Mouse (Mus musculus) c-Kit-positive CD71-positive TER-119-negative erythroid progenitor cells, embryonic 14.5 days (primary cell): ENCODE measurements around the gene Simc1.
A peak's percentile ranks its signal among the peaks of the same experiment; 100 is the strongest.
"Not testable (repeated sequence)": the region's sequence is repeated elsewhere in the genome, so short reads cannot be mapped to it uniquely, and the experiment has no call there.

Experiments
- DNase-seq: peaks from one replicate; pipeline ENCODE4 v3.0.0-alpha.2; 2013; ENCODE audit warnings: low read depth

Gene Simc1

GRCm38 (mm10) chr13:54503604-54504521, at the start of gene Simc1:
Gene Simc1 (plus strand): TSS chr13:54503779.
- DNase-seq = no peak

DNA sequence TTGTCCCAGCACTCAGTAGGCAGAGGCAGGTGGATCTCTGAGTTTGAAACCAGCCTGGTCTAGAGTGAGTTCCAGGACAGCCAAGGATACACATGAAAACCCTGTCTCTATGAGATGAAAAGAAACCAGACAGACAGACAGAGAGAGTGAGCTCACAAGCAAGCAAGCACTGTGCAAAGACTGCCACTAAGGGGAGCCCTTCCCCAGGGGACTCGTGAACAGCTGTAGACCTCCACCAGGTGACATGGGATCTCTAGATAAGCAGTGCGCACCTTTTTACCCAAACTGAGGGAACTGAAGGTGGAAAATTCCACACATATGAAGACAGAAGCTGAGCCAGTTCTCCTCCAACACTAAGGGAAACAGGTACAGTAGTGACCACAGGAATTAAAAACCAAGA, 46.5 kb upstream of the Simc1 start:
- no peak for DNase-seq

DNA sequence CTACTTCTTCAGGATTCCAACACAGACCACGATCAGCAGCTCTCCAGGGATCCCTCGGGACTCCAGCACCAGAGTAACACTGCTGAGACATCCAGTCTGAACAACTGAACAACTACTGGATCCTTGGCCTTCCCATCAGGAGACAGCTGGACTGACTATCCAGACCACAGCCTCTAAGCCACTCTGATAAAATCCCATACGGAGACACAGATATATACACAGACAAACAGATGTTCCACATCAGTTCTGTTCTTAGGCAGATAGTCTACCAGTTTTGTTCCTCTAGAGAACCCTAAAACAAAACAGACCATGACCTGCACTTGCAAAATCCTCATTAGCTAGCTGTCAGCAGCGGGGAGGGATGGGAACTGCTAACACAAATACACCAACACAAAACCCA, 44.3 kb upstream of the Simc1 start:
- no peak for DNase-seq

- DNase-seq = peak; percentile 88
Observed at GRCm38 (mm10) chr13:54468098-54469011, 35.2 kb upstream of the Simc1 start, which contains the start of gene Thoc3. Gene Thoc3 (minus strand): TSS chr13:54468849.

DNA sequence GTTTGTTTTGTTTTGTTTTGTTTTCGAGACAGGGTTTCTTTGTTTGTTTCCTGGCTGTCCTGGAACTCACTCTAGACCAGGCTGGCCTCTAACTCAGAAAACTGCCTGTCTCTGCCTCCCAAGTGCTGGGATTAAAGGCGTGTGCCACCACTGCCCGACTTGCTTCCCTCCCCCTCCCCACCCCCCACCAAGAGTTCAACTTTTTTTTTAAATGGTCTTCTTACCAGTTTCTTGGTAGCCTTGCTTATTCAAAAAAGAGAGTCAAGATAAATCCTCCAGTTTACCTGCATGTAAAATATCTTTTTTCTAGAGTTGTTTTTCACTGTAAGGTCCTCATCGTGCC, 34.6 kb upstream of the Simc1 start:
- no peak for DNase-seq

GRCm38 (mm10) chr13:54471967-54472366, 31.6 kb upstream of the Simc1 start:
- no peak for DNase-seq

- DNase-seq = no peak
Observed at GRCm38 (mm10) chr13:54474996-54475395, 28.6 kb upstream of the Simc1 start.

DNA sequence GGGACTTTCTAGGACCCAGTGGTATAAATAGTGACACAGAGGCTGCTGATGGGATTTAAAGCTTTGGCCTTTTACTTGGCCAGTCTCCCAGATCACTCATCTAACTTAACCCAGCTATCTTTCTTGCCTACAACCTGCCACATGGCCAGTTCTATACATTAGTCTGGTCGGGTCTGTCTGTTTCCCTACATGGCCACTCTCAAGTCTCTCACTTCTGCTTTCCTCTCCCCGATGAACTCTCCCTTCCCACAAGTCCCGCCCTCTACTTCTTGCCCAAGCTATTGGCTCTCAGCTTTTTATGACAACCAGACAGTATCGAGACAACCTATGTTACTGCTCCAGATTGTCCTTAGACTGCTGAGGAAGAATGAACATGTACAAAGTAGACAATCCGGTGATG, 27.9 kb upstream of the Simc1 start:
- no peak for DNase-seq

- DNase-seq = no peak
Observed at GRCm38 (mm10) chr13:54479286-54479685, 24.3 kb upstream of the Simc1 start.

GRCm38 (mm10) chr13:54481498-54481897, 22.1 kb upstream of the Simc1 start:
- no peak for DNase-seq

DNA sequence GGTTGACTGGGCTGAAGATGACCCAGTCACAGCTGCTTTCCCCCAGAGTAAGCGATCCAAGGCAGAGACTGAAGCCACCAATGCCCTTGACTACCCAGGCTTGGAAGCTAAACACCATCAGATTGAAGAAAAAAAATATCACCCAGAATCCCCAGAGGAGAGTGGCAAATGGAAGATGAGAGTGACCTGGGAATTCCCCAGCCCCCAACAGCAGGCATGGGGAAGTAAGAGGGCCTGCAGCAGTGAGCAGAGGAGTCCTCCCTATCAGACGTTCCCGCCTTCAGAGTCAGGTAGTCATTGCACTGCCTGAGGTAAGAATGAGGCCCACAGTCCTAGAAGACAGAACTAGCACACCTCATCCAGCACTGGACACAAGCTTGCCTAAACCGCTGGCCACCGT, 13.2 kb upstream of the Simc1 start:
- DNase-seq = no peak

DNA sequence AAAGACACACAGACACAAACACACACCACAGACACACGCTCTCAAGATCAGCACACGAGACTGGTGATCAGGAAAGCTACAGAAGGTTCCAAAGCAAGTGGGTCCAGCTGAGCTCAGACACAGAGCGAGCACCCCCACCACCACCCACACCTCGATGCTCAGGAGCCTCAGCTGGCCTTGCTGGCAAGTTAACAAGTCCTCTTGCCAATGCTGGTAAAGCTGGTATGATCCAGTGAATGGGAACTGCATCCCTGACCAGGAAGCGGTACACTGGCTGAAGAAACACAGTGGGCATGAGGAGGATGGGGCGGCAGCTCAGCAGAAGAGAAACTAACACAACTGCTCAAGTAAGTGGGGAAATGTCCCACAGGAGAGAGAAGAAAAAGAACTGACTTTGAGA, 12.2 kb upstream of the Simc1 start:
- no peak for DNase-seq

GRCm38 (mm10) chr13:54499551-54499950, 4.0 kb upstream of the Simc1 start:
- not testable (repeated sequence) for DNase-seq

DNA sequence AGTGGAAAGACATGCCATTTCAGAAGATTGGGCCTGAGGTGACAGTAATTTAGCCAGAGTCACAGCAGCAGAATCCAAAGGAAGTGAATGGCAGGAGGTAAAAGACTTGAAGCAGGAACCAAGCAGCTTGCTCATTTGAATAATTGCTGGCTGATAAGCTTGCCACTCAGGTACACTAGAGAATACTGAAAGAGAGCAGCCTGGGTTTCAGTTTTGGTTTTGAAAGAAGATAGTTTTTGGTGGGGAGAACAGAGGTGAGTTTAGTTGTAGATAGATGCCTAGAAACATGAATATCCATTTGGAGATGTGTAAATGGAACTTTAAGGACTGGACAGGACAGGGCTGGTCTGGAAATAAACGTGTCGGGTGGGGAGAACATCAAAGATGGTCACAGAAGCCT, 2.2 kb upstream of the Simc1 start:
- no peak for DNase-seq

DNA sequence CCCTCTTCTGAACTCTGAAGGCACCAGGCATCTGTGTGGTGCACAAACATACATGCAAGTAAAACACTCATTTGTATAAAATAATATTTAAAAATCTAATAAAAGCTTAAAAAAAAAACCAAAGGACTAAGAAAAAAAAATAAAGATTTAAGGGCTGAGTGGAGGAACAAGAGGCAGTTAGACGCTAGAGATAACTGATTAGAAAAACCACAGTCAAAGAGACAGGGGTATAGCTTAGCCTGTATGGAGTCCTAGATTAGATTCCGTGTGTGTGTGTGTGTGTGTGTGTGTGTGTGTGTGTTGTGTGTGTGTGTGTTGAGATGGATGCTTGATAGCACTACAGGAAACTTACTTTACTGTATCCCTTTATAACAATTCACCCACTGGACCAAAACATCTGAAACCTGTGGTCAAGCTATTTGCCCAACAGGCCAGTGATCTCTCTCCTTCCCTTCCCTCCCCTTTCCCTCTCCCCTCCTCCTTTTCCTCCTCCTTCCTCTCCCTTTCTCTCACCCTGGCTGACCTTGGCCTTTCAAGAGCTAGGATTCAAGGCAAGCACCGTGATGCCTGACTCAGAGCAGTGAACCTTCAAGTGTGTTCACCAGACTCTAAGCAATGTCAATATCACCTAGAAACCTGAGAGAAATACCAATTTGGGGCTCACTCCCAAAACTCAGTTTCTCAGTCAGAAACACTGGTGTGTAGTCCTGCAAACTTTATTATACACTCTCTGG, 1.5 kb upstream of the Simc1 start:
- no peak for DNase-seq

DNA sequence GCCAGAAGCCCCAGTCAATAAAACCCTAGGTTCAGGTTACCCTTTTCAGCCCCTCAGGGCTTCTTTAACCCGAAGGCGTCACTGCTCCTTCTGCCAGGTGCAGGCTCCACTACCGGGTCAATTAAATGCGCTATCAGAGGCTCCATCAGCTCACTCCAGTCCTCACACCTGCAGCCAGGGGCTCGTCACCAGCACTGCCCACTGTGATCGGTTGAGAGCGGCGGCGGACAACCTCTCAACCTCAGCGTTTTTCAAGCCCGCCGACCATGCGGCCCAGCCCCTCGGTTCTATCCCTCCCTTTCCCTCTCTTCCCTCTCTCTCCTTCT, 338 bp upstream of the Simc1 start:
- no peak for DNase-seq

DNA sequence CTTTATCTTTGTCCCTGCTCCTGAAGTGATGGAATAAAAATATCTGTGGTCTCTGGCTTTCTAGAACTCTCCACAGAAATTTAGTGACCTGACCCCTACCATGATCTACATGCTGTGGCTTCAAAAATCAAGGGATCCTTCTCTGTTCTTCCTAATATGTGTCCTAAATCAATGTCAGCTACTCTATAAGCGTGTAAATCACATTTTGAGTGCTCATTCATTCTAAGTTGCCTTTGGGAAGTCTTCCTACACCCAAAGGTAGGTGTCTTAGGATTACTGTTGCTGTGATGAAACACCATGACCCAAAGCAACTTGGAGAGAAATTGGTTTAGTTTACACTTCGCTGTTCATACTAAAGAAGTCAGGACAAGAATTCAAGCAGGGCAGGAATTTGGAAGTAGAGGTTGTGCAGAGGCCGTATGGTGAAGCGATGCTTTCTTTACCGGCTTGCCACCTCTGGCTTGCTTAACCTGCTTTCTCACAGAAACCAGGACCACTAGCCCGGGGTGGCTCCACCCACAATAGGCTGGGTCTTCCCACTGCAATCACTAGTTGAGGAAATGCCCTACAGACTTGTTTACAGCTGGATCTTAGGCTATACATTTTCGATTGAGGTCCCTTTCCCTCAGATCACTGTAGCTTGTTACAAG, 1.2 kb downstream of the Simc1 start:
- no peak for DNase-seq

- no peak for DNase-seq
Observed at GRCm38 (mm10) chr13:54505920-54506319, 2.3 kb downstream of the Simc1 start.

- no peak for DNase-seq
Observed at GRCm38 (mm10) chr13:54520221-54520620, 16.6 kb downstream of the Simc1 start.

DNA sequence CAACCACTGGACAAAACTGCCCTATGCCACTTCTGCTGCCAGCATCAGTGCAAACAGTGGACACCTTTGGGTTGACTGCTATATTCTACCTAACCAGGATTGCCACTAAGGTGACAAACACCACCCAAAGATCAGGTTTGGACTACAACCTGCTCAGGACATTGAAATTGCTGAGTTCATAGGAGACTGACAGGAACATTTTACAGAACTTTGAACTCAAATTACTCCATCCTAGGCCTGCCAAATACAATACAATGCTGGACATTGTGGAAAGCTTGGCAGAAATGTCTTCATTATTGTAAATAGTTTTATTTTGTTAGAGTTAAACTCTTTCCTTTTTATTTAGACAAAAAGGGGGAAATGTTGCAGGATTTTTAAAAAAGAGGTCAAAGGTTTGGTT, 17.6 kb downstream of the Simc1 start:
- no peak for DNase-seq

DNA sequence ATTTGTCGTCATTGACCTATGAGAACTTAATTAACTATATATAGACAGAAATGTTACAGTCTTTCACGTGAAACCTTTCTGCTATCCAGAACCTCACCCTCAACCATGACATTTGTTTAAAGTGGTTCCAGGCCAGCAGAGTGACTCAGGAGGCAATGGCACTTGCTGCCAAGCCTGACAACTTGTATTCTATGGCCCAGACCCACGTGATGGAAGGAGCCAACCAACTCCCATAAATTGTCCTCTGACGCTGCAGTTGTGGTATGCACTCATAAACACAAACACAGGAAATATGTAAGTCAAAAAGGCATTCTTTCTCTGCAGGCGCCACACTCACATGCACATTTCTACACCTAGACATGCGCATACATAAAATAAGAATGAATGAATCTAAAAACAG, 23.6 kb downstream of the Simc1 start:
- no peak for DNase-seq

DNA sequence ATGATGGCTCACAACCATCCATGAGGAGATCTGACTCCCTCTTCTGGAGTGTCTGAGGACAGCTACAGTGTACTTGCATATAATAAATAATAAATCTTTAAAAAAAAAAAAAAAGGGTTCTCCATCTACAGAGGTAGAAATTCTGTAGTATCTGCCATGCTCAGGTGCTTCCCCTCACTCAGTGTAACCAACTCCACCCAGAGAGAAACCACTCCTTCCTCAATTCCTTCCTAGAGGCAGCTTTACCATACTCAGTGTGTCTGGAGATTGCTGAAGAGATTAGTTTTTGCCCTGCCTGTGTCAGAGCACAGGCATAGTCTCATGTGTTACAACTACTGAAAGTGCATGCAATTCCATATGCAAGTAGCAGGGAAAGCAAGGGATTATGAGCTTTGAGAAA, 28.6 kb downstream of the Simc1 start:
- DNase-seq = no peak
